Mouse (Mus musculus) C2C12 (cell line): ENCODE measurements around the gene Cmtm2a. TPM values are rescaled to one million over a fixed set of nuclear protein-coding genes. Genes with fewer than 3 reads are reported as not detected.

Source experiments
- H3K27me3 ChIP-seq: one replicate; pipeline ENCODE4 v1.6.1; 2011; ENCODE audit not compliant: control insufficient read depth, insufficient read depth, insufficient read length
- H3K36me3 ChIP-seq: one replicate; pipeline ENCODE4 v1.6.1; 2011; ENCODE audit not compliant: control insufficient read depth, insufficient read depth
- H3K4me3 ChIP-seq: one replicate; pipeline ENCODE4 v1.5.1; 2011; ENCODE audit warnings: mild to moderate bottlenecking, control low read depth; ENCODE audit not compliant: poor library complexity, insufficient read depth, severe bottlenecking
- H3K79me2 ChIP-seq: one replicate; pipeline ENCODE4 v1.6.1; 2011; ENCODE audit not compliant: control insufficient read depth, insufficient read depth
- H3K79me3 ChIP-seq: one replicate; pipeline ENCODE4 v1.6.1; 2011; ENCODE audit warnings: low read depth, control low read depth
- H3ac ChIP-seq: one replicate; pipeline ENCODE3; 2011; ENCODE audit warnings: low read depth; ENCODE audit not compliant: control insufficient read depth, insufficient read length
- CEBPB ChIP-seq: IDR thresholded peaks from one replicate; pipeline ENCODE4 v1.6.1; 2011; ENCODE audit warnings: low read depth, mild to moderate bottlenecking, control low read depth, moderate library complexity
- CTCF ChIP-seq: IDR thresholded peaks from one replicate; pipeline ENCODE4 v1.5.1; 2011; ENCODE audit not compliant: control insufficient read depth, insufficient read depth, insufficient read length
- FOSL1 ChIP-seq: IDR thresholded peaks from one replicate; pipeline ENCODE4 v1.8.0; 2011; ENCODE audit warnings: mild to moderate bottlenecking, low read length; ENCODE audit not compliant: poor library complexity, insufficient read depth, severe bottlenecking
- MAX ChIP-seq: IDR thresholded peaks from one replicate; pipeline ENCODE4 v1.6.1; 2011; ENCODE audit warnings: mild to moderate bottlenecking, control low read depth
- MYOD1 ChIP-seq: IDR thresholded peaks from one replicate; pipeline ENCODE4 v1.6.1; 2011; ENCODE audit warnings: low read depth; ENCODE audit not compliant: control insufficient read depth, insufficient read length
- MYOG ChIP-seq: IDR thresholded peaks from one replicate; pipeline ENCODE4 v1.6.1; 2011; ENCODE audit not compliant: control insufficient read depth, insufficient read length; ENCODE audit errors: extremely low read depth
- USF1 ChIP-seq: IDR thresholded peaks from one replicate; pipeline ENCODE4 v1.6.1; 2011; ENCODE audit warnings: low read depth, mild to moderate bottlenecking, control low read depth, moderate library complexity
- polyA plus RNA-seq: library from polyadenylated mRNA; unstranded; fragments of >200 nt; fragmentation: generic; extraction: Trizol; gene quantifications from one replicate; pipeline ENCODE4 v1.2.1, GENCODE M21; 2012; ENCODE audit warnings: missing spikeins

Cmtm2a gene
- polyA plus RNA-seq, 1 experiment: not detected

- Histone ChIP-seq H3ac (no peak overlapping the region), H3K27me3 (no peaks in the 10 kb centered on the region), H3K4me3 (no peak overlapping the region), H3K36me3 (peaks cover 6% of the 10 kb centered on the region), H3K79me2 (no peaks in the 10 kb centered on the region), H3K79me3 (no peaks in the 10 kb centered on the region)
- no peak for TF ChIP-seq USF1
- no peak for TF ChIP-seq MYOG
- no peak for TF ChIP-seq CEBPB
- TF ChIP-seq FOSL1: no peak
- TF ChIP-seq MAX: no peak
- no peak for TF ChIP-seq CTCF
- no peak for TF ChIP-seq MYOD1
Observed at GRCm38 (mm10) chr8:104232919-104233318, 60.1 kb downstream of the Cmtm2a start.

GRCm38 (mm10) chr8:104232039-104232438 lies 60.9 kb downstream of the Cmtm2a start:
- H3K36me3 ChIP-seq: peaks cover 11% of the 10 kb centered on the region
- no peaks in the 10 kb centered on the region for H3K79me2 ChIP-seq
- TF ChIP-seq MAX (no peak), CEBPB (no peak), CTCF (no peak), MYOD1 (no peak), USF1 (no peak), MYOG (no peak), FOSL1 (no peak)
- no peak overlapping the region for H3ac ChIP-seq
- H3K27me3 ChIP-seq: no peaks in the 10 kb centered on the region
- H3K79me3 ChIP-seq: no peaks in the 10 kb centered on the region
- H3K4me3 ChIP-seq: no peak overlapping the region

Other genes with a start within 250 kb of the Cmtm2a start
- 0.04 TPM for gene Cdh5, start 191.6 kb downstream of the Cmtm2a start, polyA plus RNA-seq
- gene Bean1, start 122.7 kb downstream of the Cmtm2a start, polyA plus RNA-seq: 0.13 TPM
- 11.7 TPM for gene Tk2, start 44.6 kb downstream of the Cmtm2a start, polyA plus RNA-seq
- gene Cklf, start 42.3 kb downstream of the Cmtm2a start, polyA plus RNA-seq: 19.4 TPM
- not detected for gene Gm45711, start 16.9 kb upstream of the Cmtm2a start, polyA plus RNA-seq
- gene Cmtm1, start 17.0 kb upstream of the Cmtm2a start, polyA plus RNA-seq: not detected
- not detected for gene Gm11020, start 28.4 kb upstream of the Cmtm2a start, polyA plus RNA-seq
- not detected for gene Cmtm2b, start 29.0 kb upstream of the Cmtm2a start, polyA plus RNA-seq
- gene Cmtm3, start 46.2 kb upstream of the Cmtm2a start, polyA plus RNA-seq: 86.5 TPM
- 11.3 TPM for gene Cmtm4, start 102.6 kb upstream of the Cmtm2a start, polyA plus RNA-seq
- 26.8 TPM for gene Dync1li2, start 149.9 kb upstream of the Cmtm2a start, polyA plus RNA-seq
- gene Terb1, start 216.7 kb upstream of the Cmtm2a start, polyA plus RNA-seq: not detected
- gene Nae1, start 241.5 kb upstream of the Cmtm2a start, polyA plus RNA-seq: 13.8 TPM
- 0.16 TPM for gene Car7, start 241.5 kb upstream of the Cmtm2a start, polyA plus RNA-seq